Mouse (Mus musculus) ES-Bruce4 (cell line): Measurements from ENCODE around the gene Pagr1b. TPM values are rescaled to one million over a fixed set of nuclear protein-coding genes. Genes with fewer than 3 reads are reported as not detected.
A peak's percentile ranks its signal among the peaks of the same experiment; 100 is the strongest.

Source experiments
- H3K27ac ChIP-seq: 2 replicates; pipeline ENCODE4 v1.5.1; 2012; ENCODE audit warnings: low read length, inconsistent platforms; ENCODE audit not compliant: insufficient read depth
- H3K27me3 ChIP-seq: 2 replicates; pipeline ENCODE4 v1.6.1; 2012; ENCODE audit warnings: mild to moderate bottlenecking, low read length, inconsistent platforms; ENCODE audit not compliant: control insufficient read depth, poor library complexity, insufficient read depth, severe bottlenecking
- H3K36me3 ChIP-seq: 2 replicates; pipeline ENCODE4 v1.6.1; 2012; ENCODE audit warnings: inconsistent platforms, mild to moderate bottlenecking, low read length, moderate library complexity; ENCODE audit not compliant: control insufficient read depth, poor library complexity, insufficient read depth, severe bottlenecking
- H3K4me1 ChIP-seq: one replicate; pipeline ENCODE4 v1.8.1; 2011; ENCODE audit warnings: low read length; ENCODE audit not compliant: control insufficient read depth, insufficient read depth
- H3K4me3 ChIP-seq: 2 replicates; pipeline ENCODE4 v1.5.1; 2011; ENCODE audit warnings: low read depth, mild to moderate bottlenecking, low read length
- H3K9ac ChIP-seq: 2 replicates; pipeline ENCODE4 v1.6.1; 2012; ENCODE audit warnings: low read depth, mild to moderate bottlenecking, inconsistent platforms; ENCODE audit not compliant: poor library complexity, severe bottlenecking
- H3K9me3 ChIP-seq: replicated peaks from 2 replicates; pipeline ENCODE4 v1.6.1; 2012; ENCODE audit warnings: mild to moderate bottlenecking, low read length, inconsistent platforms; ENCODE audit not compliant: control insufficient read depth, poor library complexity, insufficient read depth, severe bottlenecking
- CTCF ChIP-seq: IDR thresholded peaks from one replicate; pipeline ENCODE4 v1.8.1; 2011; ENCODE audit warnings: low read depth, low read length
- EP300 ChIP-seq: IDR thresholded peaks from 2 replicates; pipeline ENCODE4 v1.6.1; 2011; ENCODE audit warnings: low read depth, low read length; ENCODE audit not compliant: insufficient read depth
- POLR2A ChIP-seq: IDR thresholded peaks from one replicate; pipeline ENCODE4 v1.8.1; 2011; ENCODE audit warnings: low read length; ENCODE audit not compliant: insufficient read depth
- polyA plus RNA-seq: library from polyadenylated mRNA; stranded (reverse); fragments of >200 nt; gene quantifications from 2 replicates; pipeline ENCODE4 v1.2.4, GENCODE M21; 2011; ENCODE audit warnings: low read depth; ENCODE audit not compliant: missing spikeins, insufficient read depth, insufficient read length

The Pagr1b gene
- polyA plus RNA-seq, 1 experiment, result 26.6 TPM

DNA sequence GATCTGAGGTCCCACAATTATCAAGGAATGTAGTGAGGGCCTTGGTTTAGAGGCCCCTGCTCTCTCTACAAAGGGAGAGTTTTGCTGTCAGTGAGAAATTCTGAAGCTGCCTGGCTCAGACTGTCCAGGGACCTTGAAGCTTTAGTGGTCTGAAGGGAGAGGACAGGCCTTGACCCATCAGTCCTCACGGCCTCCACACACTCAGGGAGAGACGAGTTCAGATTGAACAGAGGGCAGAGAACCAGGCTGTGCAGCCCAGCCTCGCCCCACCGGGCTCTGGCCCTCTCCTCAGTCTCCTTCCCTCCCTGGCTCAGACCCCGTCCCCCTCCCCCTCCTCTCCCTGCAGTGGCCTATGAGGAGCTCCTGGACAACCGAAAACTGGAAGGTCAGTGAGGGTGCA is 48.9 kb downstream of the Pagr1b start:
- Histone ChIP-seq H3K9me3 (no peaks in the 10 kb centered on the region), H3K27me3 (no peaks in the 10 kb centered on the region), H3K4me3 (no peak overlapping the region), H3K27ac (no peak overlapping the region), H3K9ac (no peak overlapping the region), H3K4me1 (no peaks in the 10 kb centered on the region), H3K36me3 (no peaks in the 10 kb centered on the region)
- TF ChIP-seq EP300 (no peak), CTCF (no peak), POLR2A (no peak)

GRCm38 (mm10) chr7:126965568-126965967 is 50.7 kb downstream of the Pagr1b start:
- H3K4me1 ChIP-seq, result no peaks in the 10 kb centered on the region
- no peaks in the 10 kb centered on the region for H3K36me3 ChIP-seq
- H3K9me3 ChIP-seq, result no peaks in the 10 kb centered on the region
- H3K27ac ChIP-seq, result no peak overlapping the region
- H3K27me3 ChIP-seq, result no peaks in the 10 kb centered on the region
- H3K4me3 ChIP-seq, result no peak overlapping the region
- TF ChIP-seq POLR2A, result no peak
- no peak for TF ChIP-seq CTCF
- TF ChIP-seq EP300, result no peak
- H3K9ac ChIP-seq, result no peak overlapping the region

DNA sequence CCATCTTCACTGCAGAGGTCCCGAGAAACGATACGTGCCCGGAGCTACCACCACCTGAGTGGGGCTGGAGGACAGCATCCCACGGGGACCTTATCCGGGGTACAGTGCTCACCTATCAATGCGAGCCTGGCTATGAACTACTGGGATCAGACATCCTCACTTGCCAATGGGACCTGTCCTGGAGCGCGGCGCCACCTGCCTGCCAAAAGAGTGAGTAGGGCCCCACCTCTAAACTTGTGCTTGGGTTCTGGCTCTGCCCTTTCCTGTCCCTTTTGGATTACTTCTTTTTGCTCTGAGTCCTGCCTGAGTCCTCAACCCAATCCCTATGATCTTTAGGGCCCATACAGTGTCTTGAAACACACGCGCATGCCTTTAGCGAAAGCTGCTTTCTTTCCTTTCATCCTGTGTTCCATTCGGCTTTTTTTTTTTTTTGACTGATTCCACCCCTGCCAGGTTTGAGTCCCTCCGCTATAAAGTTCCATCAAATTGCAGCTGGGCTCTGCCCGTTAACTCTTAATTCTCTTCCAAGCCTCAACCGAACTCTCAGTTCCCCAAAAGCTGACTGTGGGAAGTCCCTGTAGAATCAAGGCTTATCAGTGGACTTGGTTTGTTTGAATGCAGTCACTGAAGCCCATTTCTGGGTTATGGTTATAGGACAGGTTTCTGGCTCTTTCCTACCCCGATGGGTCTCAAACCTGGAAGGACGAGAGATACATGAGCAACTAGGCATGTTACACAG is 52.6 kb downstream of the Pagr1b start:
- no peak overlapping the region for H3K27ac ChIP-seq
- no peaks in the 10 kb centered on the region for H3K4me1 ChIP-seq
- H3K4me3 ChIP-seq, result peak overlapping the region; percentile 45
- H3K9ac ChIP-seq, result 0 out of 2 replicates have a peak overlapping the region, but pooled peaks have one; percentile 24
- TF ChIP-seq POLR2A (no peak), EP300 (no peak), CTCF (peak; percentile 84)
- H3K27me3 ChIP-seq, result no peaks in the 10 kb centered on the region
- H3K36me3 ChIP-seq, result no peaks in the 10 kb centered on the region
- no peaks in the 10 kb centered on the region for H3K9me3 ChIP-seq

DNA sequence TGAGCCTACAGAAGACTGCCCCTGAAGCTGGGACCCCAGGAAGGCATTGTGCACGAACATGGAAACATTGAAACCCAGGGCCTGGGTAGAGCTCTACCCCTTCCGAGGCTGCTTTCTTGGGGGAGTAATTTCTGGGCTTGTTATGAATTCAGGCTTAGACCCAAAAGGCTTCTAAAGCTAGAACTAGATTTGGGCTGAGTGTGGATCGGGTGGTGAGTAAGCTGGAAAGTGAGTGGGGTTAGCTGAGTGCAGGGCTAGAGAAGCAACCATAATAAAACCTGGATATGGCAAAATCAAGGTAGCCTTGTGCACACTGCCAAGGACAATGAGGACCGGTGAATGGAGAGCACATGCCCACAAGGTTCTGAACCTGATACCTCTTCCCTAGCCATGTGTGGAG is 54.3 kb downstream of the Pagr1b start:
- no peak overlapping the region for H3K9ac ChIP-seq
- H3K4me3 ChIP-seq, result no peak overlapping the region
- no peaks in the 10 kb centered on the region for H3K9me3 ChIP-seq
- no peaks in the 10 kb centered on the region for H3K4me1 ChIP-seq
- no peak overlapping the region for H3K27ac ChIP-seq
- TF ChIP-seq POLR2A (no peak), CTCF (no peak)
- H3K27me3 ChIP-seq, result no peaks in the 10 kb centered on the region
- no peaks in the 10 kb centered on the region for H3K36me3 ChIP-seq

- H3K4me3 ChIP-seq, result no peak overlapping the region
- H3K9me3 ChIP-seq, result no peaks in the 10 kb centered on the region
- H3K9ac ChIP-seq, result no peak overlapping the region
- H3K4me1 ChIP-seq, result no peaks in the 10 kb centered on the region
- no peaks in the 10 kb centered on the region for H3K36me3 ChIP-seq
- TF ChIP-seq CTCF (no peak), EP300 (no peak), POLR2A (no peak)
- no peaks in the 10 kb centered on the region for H3K27me3 ChIP-seq
- no peak overlapping the region for H3K27ac ChIP-seq
These were observed 55.2 kb downstream of the Pagr1b start for GRCm38 (mm10) chr7:126961095-126961494.

GRCm38 (mm10) chr7:126959780-126960179 is 56.5 kb downstream of the Pagr1b start:
- Histone ChIP-seq H3K36me3 (no peaks in the 10 kb centered on the region), H3K27me3 (no peaks in the 10 kb centered on the region), H3K9me3 (no peaks in the 10 kb centered on the region), H3K27ac (no peak overlapping the region), H3K4me1 (no peaks in the 10 kb centered on the region), H3K4me3 (no peak overlapping the region), H3K9ac (no peak overlapping the region)
- no peak for TF ChIP-seq POLR2A
- TF ChIP-seq CTCF, result no peak
- no peak for TF ChIP-seq EP300
